Comparison of ENCODE assay signal across 19 mouse cellular contexts in genomic region chr10:87272133-87272622, GRCm38 (mm10).
DNase-seq lines count a peak whose midpoint lies in the region; ATAC-seq and TF ChIP-seq lines count a peak whose summit lies in the region.
"Had no signal": no experiment of that assay in that cellular context is flagged by ENCODE, and none has a peak within 500 bp of the region (broad histone marks: within the 10 kb centered on the region; RNA-seq: fewer than 3 reads in every experiment).

No protein-coding gene starts in this region.

- ATAC-seq in lung, embryonic 14.5 days (ENCODE audit: insufficient read depth): peak; percentile 54
- peak; percentile 90 for ATAC-seq in stomach, embryonic 14.5 days (ENCODE audit: insufficient number of reproducible peaks, insufficient read depth, low FRiP score, low read depth)

- H3K4me3 ChIP-seq in lung, embryonic 14.5 days (ENCODE audit: low read depth, low read length): no peak overlapping the region
- no peak overlapping the region for H3K4me3 ChIP-seq in stomach, embryonic 14.5 days (ENCODE audit: low read depth, low read length)
- H3K4me3 ChIP-seq: heart, embryonic 15.5 days; hindbrain, embryonic 13.5 days; kidney, embryonic 15.5 days; left cerebral cortex, adult 2 months had no signal

- peak; percentile 15 for DNase-seq in lung, embryonic 14.5 days
- DNase-seq in lung, postnatal 36 days: no peak
- DNase-seq in retina, postnatal 1 day: peak; percentile 9
- DNase-seq in retina, embryonic 14.5 days (ENCODE audit: low spot score): no peak
- no peak for DNase-seq in right cerebral cortex, postnatal 14 days
- no peak for DNase-seq in MN1 (ENCODE audit: low spot score)
- DNase-seq: adrenal gland, postnatal 10 days; cerebellum, adult 2 months; cerebellum, postnatal 25 days; heart, postnatal 36 days; kidney, adult 11 months; lung, postnatal 10 days; right cerebral cortex, postnatal 25 days had no signal

- H3K4me2 ChIP-seq in lung, embryonic 14.5 days: no peak overlapping the region
- H3K4me2 ChIP-seq in stomach, embryonic 14.5 days (replicated peaks; ENCODE audit: low read depth, low read length): no peak overlapping the region
- H3K4me2 ChIP-seq: heart, embryonic 15.5 days; hindbrain, embryonic 13.5 days; kidney, embryonic 15.5 days had no signal

- TF ChIP-seq CTCF in lung, embryonic 14.5 days (IDR thresholded peaks at IDR 0.05; ENCODE audit: low read depth): no peak

- H3K27me3 ChIP-seq in lung, embryonic 14.5 days (ENCODE audit: insufficient read depth, low read length): no peaks in the 10 kb centered on the region
- no peaks in the 10 kb centered on the region for H3K27me3 ChIP-seq in stomach, embryonic 14.5 days (ENCODE audit: control insufficient read depth, insufficient read depth, low read length)
- H3K27me3 ChIP-seq: heart, embryonic 15.5 days; hindbrain, embryonic 13.5 days; kidney, embryonic 15.5 days had no signal

- H3K9me3 ChIP-seq in lung, embryonic 14.5 days (ENCODE audit: low read depth, low read length): no peaks in the 10 kb centered on the region
- H3K9me3 ChIP-seq in stomach, embryonic 14.5 days (ENCODE audit: control insufficient read depth, low read depth, low read length): no peaks in the 10 kb centered on the region
- H3K9me3 ChIP-seq: heart, embryonic 15.5 days; hindbrain, embryonic 13.5 days; kidney, embryonic 15.5 days had no signal

- WGBS in lung, embryonic 14.5 days: 49% methylated on average over 8 of the region's 8 CpGs
- WGBS in stomach, embryonic 14.5 days: 50% methylated on average over 8 of the region's 8 CpGs

- H3K36me3 ChIP-seq in lung, embryonic 14.5 days (ENCODE audit: insufficient read depth): no peaks in the 10 kb centered on the region
- H3K36me3 ChIP-seq in stomach, embryonic 14.5 days (ENCODE audit: control insufficient read depth, insufficient read depth, low read length): no peaks in the 10 kb centered on the region
- H3K36me3 ChIP-seq: heart, embryonic 15.5 days; hindbrain, embryonic 13.5 days; kidney, embryonic 15.5 days had no signal

- H3K27ac ChIP-seq in lung, embryonic 14.5 days (ENCODE audit: low read depth): no peak overlapping the region
- no peak overlapping the region for H3K27ac ChIP-seq in stomach, embryonic 14.5 days (ENCODE audit: low read length)
- H3K27ac ChIP-seq: heart, embryonic 15.5 days; hindbrain, embryonic 13.5 days; kidney, embryonic 15.5 days; left cerebral cortex, adult 2 months; liver, embryonic 14.5 days had no signal

- no peaks in the 10 kb centered on the region for H3K4me1 ChIP-seq in lung, embryonic 14.5 days (ENCODE audit: insufficient read depth)
- no peaks in the 10 kb centered on the region for H3K4me1 ChIP-seq in stomach, embryonic 14.5 days (ENCODE audit: control insufficient read depth, insufficient read depth, low read length)
- H3K4me1 ChIP-seq: heart, embryonic 15.5 days; hindbrain, embryonic 13.5 days; kidney, embryonic 15.5 days had no signal

- H3K9ac ChIP-seq in lung, embryonic 14.5 days: no peak overlapping the region
- H3K9ac ChIP-seq in stomach, embryonic 14.5 days (replicated peaks; ENCODE audit: low read depth, low read length): no peak overlapping the region
- H3K9ac ChIP-seq: heart, embryonic 15.5 days; hindbrain, embryonic 13.5 days; kidney, embryonic 15.5 days; liver, embryonic 14.5 days had no signal

Comparison
In these comparisons a context has a peak if more than half of its experiments do, and no peak if none do; other contexts are left out.
1. DNase-seq: peak in lung, embryonic 14.5 days (single experiment) and retina, postnatal 1 day (single experiment); none in lung, postnatal 36 days (single experiment), retina, embryonic 14.5 days (single experiment), right cerebral cortex, postnatal 14 days (single experiment) and MN1 (single experiment).